Mouse (Mus musculus): ENCODE measurements around the gene Rad51. TPM values are rescaled to one million over a fixed set of nuclear protein-coding genes. Genes with fewer than 3 reads are reported as not detected.
A peak's percentile ranks its signal among the peaks of the same experiment; 100 is the strongest.

Rad51 gene
- polyA plus RNA-seq, 1 experiment from 2014 or later = 94.1 TPM

DNA sequence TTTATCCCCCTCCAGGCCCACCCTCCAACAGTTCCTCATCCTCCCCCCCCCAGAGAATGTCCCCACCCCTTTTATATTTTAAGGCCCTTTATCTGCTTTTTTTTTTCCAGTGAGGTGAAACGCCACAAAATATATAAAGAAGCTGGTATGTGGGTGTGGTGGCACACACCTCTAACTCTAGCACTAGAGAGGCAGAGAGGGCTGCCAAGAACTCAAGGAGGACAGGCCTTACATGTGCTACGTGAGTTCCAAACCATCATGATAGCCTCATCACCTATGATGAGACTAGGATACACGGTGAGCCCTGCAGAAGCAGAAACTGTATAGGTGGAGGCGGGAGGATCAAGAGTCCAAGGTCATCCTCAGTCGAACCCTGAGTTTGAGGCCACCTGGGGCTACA lies 78.4 kb downstream of the Rad51 start:
- Histone ChIP-seq H3K27ac (replicated peaks) (no peak overlapping the region), H3K27me3 (replicated peaks; ENCODE audit: low read depth, poor library complexity, severe bottlenecking) (no peaks in the 10 kb centered on the region), H3K4me3 (no peak overlapping the region), H3K4me1 (peaks cover 11% of the 10 kb centered on the region), H3K36me3 (replicated peaks) (peaks cover 3% of the 10 kb centered on the region), H3K9me3 (no peaks in the 10 kb centered on the region)
- WGBS = 89% methylated on average over 5 of the region's 5 CpGs
- DNase-seq (ENCODE audit: low spot score) = no peak

DNA sequence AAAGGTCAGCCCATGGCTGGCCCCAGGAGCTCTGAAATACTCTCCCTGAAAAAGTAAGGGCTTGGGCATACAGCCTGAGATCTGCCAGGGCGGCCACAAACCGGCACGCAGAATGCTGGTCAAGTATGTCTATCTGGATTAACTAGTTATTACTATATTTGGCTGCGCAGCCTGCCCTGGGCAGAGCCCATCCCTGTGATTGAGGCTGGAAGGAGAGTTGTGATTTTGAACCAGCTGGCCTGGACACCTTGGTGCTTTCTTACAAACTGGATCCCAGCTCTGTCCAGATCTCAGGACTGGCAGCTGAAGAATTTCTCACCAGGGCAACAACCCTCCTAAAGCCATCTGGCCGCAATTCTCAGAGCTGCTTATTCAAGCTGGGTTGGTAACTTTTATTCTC lies 81.5 kb downstream of the Rad51 start:
- 93% methylated on average over 5 of the region's 5 CpGs for WGBS
- Histone ChIP-seq H3K27me3 (replicated peaks; ENCODE audit: low read depth, poor library complexity, severe bottlenecking) (no peaks in the 10 kb centered on the region), H3K36me3 (replicated peaks) (no peaks in the 10 kb centered on the region), H3K4me3 (no peak overlapping the region), H3K4me1 (peaks cover 29% of the 10 kb centered on the region), H3K9me3 (no peaks in the 10 kb centered on the region), H3K27ac (replicated peaks) (no peak overlapping the region)
- no peak for DNase-seq (ENCODE audit: low spot score)

DNA sequence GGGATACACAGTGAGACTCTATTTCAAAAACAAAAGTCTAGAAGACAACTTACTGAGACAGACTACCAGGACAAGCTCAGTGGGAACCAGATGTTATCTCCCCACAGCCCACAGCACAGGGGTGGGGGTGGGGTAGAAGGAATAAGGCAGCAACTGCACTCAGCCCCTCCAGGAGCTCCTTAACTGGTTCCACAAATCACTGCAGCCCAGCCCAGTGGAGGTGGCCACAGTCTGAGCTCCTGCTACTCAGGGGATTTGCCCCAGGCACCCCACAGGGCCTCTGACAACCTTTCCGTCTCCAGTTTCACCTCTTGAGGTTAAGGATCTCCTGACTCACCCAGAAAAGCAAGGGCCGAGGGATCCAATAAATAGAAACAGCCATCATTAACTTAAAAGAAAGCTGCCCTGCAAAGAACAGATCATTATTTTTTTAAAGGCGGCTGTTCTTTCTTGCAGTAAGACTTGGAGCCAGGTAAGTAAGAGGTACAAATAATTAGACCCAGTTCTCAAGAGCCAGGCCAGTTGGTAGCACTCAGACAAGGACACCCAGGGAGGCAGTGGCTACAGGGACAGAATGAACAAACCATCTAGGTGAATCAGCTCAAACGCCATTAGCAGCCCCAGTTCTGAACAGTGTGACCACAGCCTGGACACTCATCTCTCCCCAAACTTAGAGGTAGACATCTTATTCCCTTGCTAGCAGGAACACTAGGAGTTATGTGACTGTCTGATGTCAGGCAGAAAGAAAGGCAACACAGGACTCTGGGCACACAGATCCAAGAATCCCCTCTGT lies 83.9 kb downstream of the Rad51 start:
- WGBS = 20% methylated on average over 4 of the region's 4 CpGs
- peak overlapping the region; percentile 19; the same call in 1 of the 2 replicates for H3K27ac ChIP-seq (replicated peaks)
- DNase-seq (ENCODE audit: low spot score) = peak; percentile 62
- no peaks in the 10 kb centered on the region for H3K9me3 ChIP-seq
- H3K27me3 ChIP-seq (replicated peaks; ENCODE audit: low read depth, poor library complexity, severe bottlenecking) = no peaks in the 10 kb centered on the region
- peaks cover 26% of the 10 kb centered on the region for H3K4me1 ChIP-seq
- peak overlapping the region; percentile 5; the same call in 1 of the 2 replicates for H3K4me3 ChIP-seq
- no peaks in the 10 kb centered on the region for H3K36me3 ChIP-seq (replicated peaks)

Other genes starting within 250 kb of the Rad51 start
- gene Bahd1, start 212.4 kb upstream of the Rad51 start, polyA plus RNA-seq (2016; fragmentation: Nextera tagmentation; extraction: Ambion mirVana) = 3.2 and 3.3 TPM in 2 replicates
- gene Chst14, start 186.3 kb upstream of the Rad51 start, polyA plus RNA-seq (2016; fragmentation: Nextera tagmentation; extraction: Ambion mirVana) = 20.8 and 22.2 TPM in 2 replicates
- gene Ccdc32, start 83.4 kb upstream of the Rad51 start, polyA plus RNA-seq (2016; fragmentation: Nextera tagmentation; extraction: Ambion mirVana) = 19.9 and 20.5 TPM in 2 replicates
- 7.3 and 8.0 TPM in 2 replicates for gene Rpusd2, start 78.0 kb upstream of the Rad51 start, polyA plus RNA-seq (2016; fragmentation: Nextera tagmentation; extraction: Ambion mirVana)
- gene Knl1, start 65.7 kb upstream of the Rad51 start, polyA plus RNA-seq (2016; fragmentation: Nextera tagmentation; extraction: Ambion mirVana) = 54.0 and 58.3 TPM in 2 replicates
- 47.3 and 50.7 TPM in 2 replicates for gene Rmdn3, start 44.2 kb downstream of the Rad51 start, polyA plus RNA-seq (2016; fragmentation: Nextera tagmentation; extraction: Ambion mirVana)
- gene Gchfr, start 55.0 kb downstream of the Rad51 start, polyA plus RNA-seq (2016; fragmentation: Nextera tagmentation; extraction: Ambion mirVana) = 5.3 and 6.1 TPM in 2 replicates
- gene Gm14137, start 61.7 kb downstream of the Rad51 start, polyA plus RNA-seq (2016; fragmentation: Nextera tagmentation; extraction: Ambion mirVana) = 0.77 and 1.0 TPM in 2 replicates
- 52.9 and 58.5 TPM in 2 replicates for gene Zfyve19, start 95.8 kb downstream of the Rad51 start, polyA plus RNA-seq (2016; fragmentation: Nextera tagmentation; extraction: Ambion mirVana)
- 25.2 and 25.4 TPM in 2 replicates for gene Dnajc17, start 96.0 kb downstream of the Rad51 start, polyA plus RNA-seq (2016; fragmentation: Nextera tagmentation; extraction: Ambion mirVana)
- 0.20 TPM in 2 replicates for gene Ppp1r14d, start 117.1 kb downstream of the Rad51 start, polyA plus RNA-seq (2016; fragmentation: Nextera tagmentation; extraction: Ambion mirVana)
- gene Spint1, start 124.6 kb downstream of the Rad51 start, polyA plus RNA-seq (2016; fragmentation: Nextera tagmentation; extraction: Ambion mirVana) = 11.1 and 11.4 TPM in 2 replicates
- 0.74 and 2.5 TPM in 2 replicates for gene Rhov, start 158.5 kb downstream of the Rad51 start, polyA plus RNA-seq (2016; fragmentation: Nextera tagmentation; extraction: Ambion mirVana)
- gene Vps18, start 175.9 kb downstream of the Rad51 start, polyA plus RNA-seq (2016; fragmentation: Nextera tagmentation; extraction: Ambion mirVana) = 23.1 and 25.1 TPM in 2 replicates
- 4.4 and 4.6 TPM in 2 replicates for gene Dll4, start 213.0 kb downstream of the Rad51 start, polyA plus RNA-seq (2016; fragmentation: Nextera tagmentation; extraction: Ambion mirVana)
- 0.90 and 1.1 TPM in 2 replicates for gene Chac1, start 238.4 kb downstream of the Rad51 start, polyA plus RNA-seq (2016; fragmentation: Nextera tagmentation; extraction: Ambion mirVana)